Mouse (Mus musculus) cerebellum, adult 2 months (tissue): ENCODE results near the gene Gapt.

Experiments used
- CTCF ChIP-seq: fragments of 200-500 bp; IDR thresholded peaks from 2 replicates; pipeline ENCODE4 v1.5.1; 2011; ENCODE audit warnings: low read depth, mild to moderate bottlenecking, control low read depth, low read length, moderate library complexity, borderline replicate concordance; ENCODE audit not compliant: insufficient read depth
- POLR2A ChIP-seq: fragments of 200-500 bp; IDR thresholded peaks from 2 replicates; pipeline ENCODE4 v1.6.1; 2011; ENCODE audit warnings: low read length, control low read depth, borderline replicate concordance; ENCODE audit not compliant: insufficient read depth

GRCm38 (mm10) chr13:110392631-110393030, 35.6 kb upstream of the Gapt start:
- TF ChIP-seq POLR2A (no peak), CTCF (no peak)
